Mouse (Mus musculus): ENCODE results near the gene Plekha6.

Plekha6 gene

GRCm38 (mm10) chr1:133138401-133138800, 25.6 kb upstream of the Plekha6 start:
- DNase-seq (ENCODE audit: low read depth, low spot score) = no peak

- peak; percentile 63 for DNase-seq (ENCODE audit: low read depth, low spot score)
Measured at GRCm38 (mm10) chr1:133146014-133147009, 17.7 kb upstream of the Plekha6 start.

- DNase-seq (ENCODE audit: low read depth, low spot score) = no peak
Measured at GRCm38 (mm10) chr1:133147324-133147723, 16.7 kb upstream of the Plekha6 start.

GRCm38 (mm10) chr1:133148122-133148521, 15.9 kb upstream of the Plekha6 start:
- DNase-seq (ENCODE audit: low read depth, low spot score) = no peak

- DNase-seq (ENCODE audit: low read depth, low spot score) = no peak
Measured at GRCm38 (mm10) chr1:133150556-133150955, 13.5 kb upstream of the Plekha6 start.

GRCm38 (mm10) chr1:133152213-133152612, 11.8 kb upstream of the Plekha6 start:
- no peak for DNase-seq (ENCODE audit: low read depth, low spot score)

GRCm38 (mm10) chr1:133155270-133155669, 8.7 kb upstream of the Plekha6 start:
- DNase-seq (ENCODE audit: low read depth, low spot score) = no peak

- DNase-seq (ENCODE audit: low read depth, low spot score) = peak; percentile 43
Measured at GRCm38 (mm10) chr1:133159128-133159564, 4.9 kb upstream of the Plekha6 start.

GRCm38 (mm10) chr1:133161559-133161958, 2.5 kb upstream of the Plekha6 start:
- DNase-seq (ENCODE audit: low read depth, low spot score) = no peak

GRCm38 (mm10) chr1:133162046-133162445, 2.0 kb upstream of the Plekha6 start:
- DNase-seq (ENCODE audit: low read depth, low spot score) = no peak

- no peak for DNase-seq (ENCODE audit: low read depth, low spot score)
Measured at GRCm38 (mm10) chr1:133162981-133163380, 1.0 kb upstream of the Plekha6 start.

GRCm38 (mm10) chr1:133164591-133165011, 591 bp downstream of the Plekha6 start:
- DNase-seq (ENCODE audit: low read depth, low spot score) = no peak

GRCm38 (mm10) chr1:133165111-133165510, 1.1 kb downstream of the Plekha6 start:
- DNase-seq (ENCODE audit: low read depth, low spot score) = peak; percentile 42

GRCm38 (mm10) chr1:133168318-133169060, 4.5 kb downstream of the Plekha6 start:
- DNase-seq (ENCODE audit: low read depth, low spot score) = peak; percentile 66

- no peak for DNase-seq (ENCODE audit: low read depth, low spot score)
Measured at GRCm38 (mm10) chr1:133170196-133170595, 6.2 kb downstream of the Plekha6 start.

- no peak for DNase-seq (ENCODE audit: low read depth, low spot score)
Measured at GRCm38 (mm10) chr1:133171357-133171756, 7.3 kb downstream of the Plekha6 start.

- no peak for DNase-seq (ENCODE audit: low read depth, low spot score)
Measured at GRCm38 (mm10) chr1:133175150-133175549, 11.1 kb downstream of the Plekha6 start.

- peak; percentile 62 for DNase-seq (ENCODE audit: low read depth, low spot score)
Measured at GRCm38 (mm10) chr1:133177480-133178172, 13.6 kb downstream of the Plekha6 start.

- no peak for DNase-seq (ENCODE audit: low read depth, low spot score)
Measured at GRCm38 (mm10) chr1:133178732-133179440, 14.9 kb downstream of the Plekha6 start.

GRCm38 (mm10) chr1:133181072-133182015, 17.3 kb downstream of the Plekha6 start:
- DNase-seq (ENCODE audit: low read depth, low spot score) = peak; percentile 50

All from A20 (cell line).